Mouse (Mus musculus) MEL (cell line): Measurements from ENCODE around the gene Atxn3. TPM values are rescaled to one million over a fixed set of nuclear protein-coding genes. Genes with fewer than 3 reads are reported as not detected.
A peak's percentile ranks its signal among the peaks of the same experiment; 100 is the strongest.

Experiments
- DNase-seq: peaks from one replicate; pipeline ENCODE4 v3.0.0; 2011; ENCODE audit warnings: low read depth, low spot score
- H3K27ac ChIP-seq: 2 replicates; pipeline ENCODE4 v1.5.1; 2012; ENCODE audit warnings: low read depth, mild to moderate bottlenecking, control low read depth, low read length, moderate library complexity; ENCODE audit not compliant: control insufficient read depth
- H3K27me3 ChIP-seq, 2 experiments: fragments of 150-350 bp in 1 of 2; sonication (generic) in 1 of 2; 2 replicates each; pipeline ENCODE4 v1.6.1; 2012; ENCODE audit warnings: low read length in 2 of 2, mild to moderate bottlenecking in 2 of 2, improper control_type of control experiment in 1 of 2, moderate library complexity in 1 of 2; ENCODE audit not compliant: insufficient read depth in 2 of 2, control insufficient read depth in 1 of 2
- H3K36me3 ChIP-seq, 2 experiments: 2 replicates each; pipeline ENCODE4 v1.6.1; 2012 to 2014; ENCODE audit warnings: low read length in 2 of 2, improper control_type of control experiment in 1 of 2, inconsistent platforms in 1 of 2, mild to moderate bottlenecking in 1 of 2; ENCODE audit not compliant: insufficient read depth in 2 of 2, control insufficient read depth in 1 of 2
- H3K4me1 ChIP-seq, 2 experiments: fragments of 150-350 bp in 1 of 2; sonication (generic) in 1 of 2; 2 replicates each; pipeline ENCODE4 v1.6.1; 2012; ENCODE audit warnings: low read length in 2 of 2, improper control_type of control experiment in 1 of 2, mild to moderate bottlenecking in 1 of 2; ENCODE audit not compliant: insufficient read depth in 2 of 2, control insufficient read depth in 1 of 2
- H3K4me3 ChIP-seq, 2 experiments: fragments of 150-350 bp in 1 of 2; sonication (generic) in 1 of 2; 2 replicates each; pipeline ENCODE4 v1.5.1; 2012; ENCODE audit warnings: low read depth in 2 of 2, low read length in 2 of 2, mild to moderate bottlenecking in 2 of 2, moderate library complexity in 2 of 2, control low read depth in 1 of 2, improper control_type of control experiment in 1 of 2; ENCODE audit not compliant: control insufficient read depth in 1 of 2, insufficient read depth in 1 of 2
- H3K79me2 ChIP-seq: 2 replicates; pipeline ENCODE4 v1.6.1; 2012; ENCODE audit warnings: mild to moderate bottlenecking, low read length, moderate library complexity; ENCODE audit not compliant: control insufficient read depth, poor library complexity, insufficient read depth
- H3K9ac ChIP-seq: 2 replicates; pipeline ENCODE4 v1.6.1; 2012; ENCODE audit warnings: low read depth, mild to moderate bottlenecking, control low read depth, low read length, moderate library complexity; ENCODE audit not compliant: control insufficient read depth, poor library complexity, severe bottlenecking
- H3K9me3 ChIP-seq: fragments of 150-350 bp; sonication (generic); replicated peaks from 2 replicates; pipeline ENCODE4 v1.6.1; 2012; ENCODE audit warnings: mild to moderate bottlenecking, low read length, improper control_type of control experiment, moderate library complexity; ENCODE audit not compliant: insufficient read depth
- BHLHE40 ChIP-seq: IDR thresholded peaks from 2 replicates; pipeline ENCODE4 v1.6.1; 2012; ENCODE audit warnings: low read depth, mild to moderate bottlenecking, inconsistent platforms, low read length, improper control_type of control experiment, borderline replicate concordance
- CHD1 ChIP-seq: IDR thresholded peaks from 2 replicates; pipeline ENCODE4 v1.6.1; 2012; ENCODE audit warnings: low read depth, mild to moderate bottlenecking, inconsistent platforms, low read length, improper control_type of control experiment
- E2F4 ChIP-seq: IDR thresholded peaks from 2 replicates; pipeline ENCODE4 v1.6.1; 2011; ENCODE audit warnings: low read depth, low read length, improper control_type of control experiment, borderline replicate concordance
- ELF1 ChIP-seq: IDR thresholded peaks from 2 replicates; pipeline ENCODE4 v1.6.1; 2014; ENCODE audit warnings: low read depth, mild to moderate bottlenecking, inconsistent platforms, low read length, improper control_type of control experiment, moderate library complexity
- EP300 ChIP-seq, 2 experiments: IDR thresholded peaks; 2 replicates each; pipeline ENCODE4 v1.6.1; 2011; ENCODE audit warnings: improper control_type of control experiment in 2 of 2, low read length in 2 of 2, low read depth in 1 of 2, mild to moderate bottlenecking in 1 of 2
- ETS1 ChIP-seq: IDR thresholded peaks from 2 replicates; pipeline ENCODE4 v1.6.1; 2012; ENCODE audit warnings: low read depth, mild to moderate bottlenecking, inconsistent platforms, low read length, improper control_type of control experiment, moderate library complexity
- GABPA ChIP-seq: IDR thresholded peaks from 2 replicates; pipeline ENCODE4 v1.6.1; 2012; ENCODE audit warnings: low read depth, mild to moderate bottlenecking, inconsistent platforms, low read length, improper control_type of control experiment, moderate library complexity
- GATA1 ChIP-seq: IDR thresholded peaks from 2 replicates; pipeline ENCODE4 v1.6.1; 2011; ENCODE audit warnings: low read depth, low read length, improper control_type of control experiment
- HCFC1 ChIP-seq: IDR thresholded peaks from 2 replicates; pipeline ENCODE4 v1.6.1; 2012; ENCODE audit warnings: low read depth, mild to moderate bottlenecking, inconsistent platforms, low read length, improper control_type of control experiment, moderate library complexity
- JUND ChIP-seq: IDR thresholded peaks from 2 replicates; pipeline ENCODE4 v1.6.1; 2011; ENCODE audit warnings: low read depth, mild to moderate bottlenecking, improper control_type of control experiment, low read length
- KAT2A ChIP-seq: conservative IDR thresholded peaks from 2 replicates; pipeline ENCODE4 v1.6.1; 2012; ENCODE audit warnings: low read depth, low read length, improper control_type of control experiment, inconsistent platforms
- MEF2A ChIP-seq: IDR thresholded peaks from 2 replicates; pipeline ENCODE4 v1.6.1; 2014; ENCODE audit warnings: low read depth, mild to moderate bottlenecking, inconsistent platforms, low read length, improper control_type of control experiment; ENCODE audit not compliant: poor library complexity, insufficient replicate concordance, severe bottlenecking; ENCODE audit errors: extremely low read depth
- MXI1 ChIP-seq: IDR thresholded peaks from 2 replicates; pipeline ENCODE4 v1.6.1; 2011; ENCODE audit warnings: mild to moderate bottlenecking, low read depth, low read length, improper control_type of control experiment
- NRF1 ChIP-seq: IDR thresholded peaks from 2 replicates; pipeline ENCODE4 v1.6.1; 2014; ENCODE audit warnings: low read depth, mild to moderate bottlenecking, inconsistent platforms, low read length, improper control_type of control experiment, moderate library complexity; ENCODE audit not compliant: poor library complexity, insufficient read depth, severe bottlenecking
- POLR2AphosphoS5 ChIP-seq: IDR thresholded peaks from 2 replicates; pipeline ENCODE4 v1.6.1; 2012; ENCODE audit warnings: low read depth, borderline replicate concordance, mild to moderate bottlenecking, inconsistent platforms, low read length, moderate library complexity, mixed read lengths
- RAD21 ChIP-seq: IDR thresholded peaks from 2 replicates; pipeline ENCODE4 v1.6.1; 2011; ENCODE audit warnings: mild to moderate bottlenecking, low read depth, low read length, improper control_type of control experiment
- SMC3 ChIP-seq: IDR thresholded peaks from 2 replicates; pipeline ENCODE4 v1.6.1; 2011; ENCODE audit warnings: low read depth, low read length, improper control_type of control experiment
- TAL1 ChIP-seq: IDR thresholded peaks from 2 replicates; pipeline ENCODE4 v1.6.1; 2012; ENCODE audit warnings: mild to moderate bottlenecking, inconsistent platforms, low read length, moderate library complexity, mixed read lengths
- TBP ChIP-seq: IDR thresholded peaks from 2 replicates; pipeline ENCODE4 v1.8.0; 2011; ENCODE audit warnings: low read depth, low read length, improper control_type of control experiment
- TCF12 ChIP-seq: IDR thresholded peaks from 2 replicates; pipeline ENCODE4 v1.6.1; 2014; ENCODE audit warnings: low read depth, mild to moderate bottlenecking, inconsistent platforms, low read length, improper control_type of control experiment, moderate library complexity
- USF2 ChIP-seq, 2 experiments: IDR thresholded peaks; 2 replicates each; pipeline ENCODE4 v1.6.1; 2011 to 2012; ENCODE audit warnings: improper control_type of control experiment in 2 of 2, low read length in 2 of 2, borderline replicate concordance in 1 of 2, inconsistent platforms in 1 of 2, low read depth in 1 of 2, mild to moderate bottlenecking in 1 of 2; ENCODE audit not compliant: insufficient read depth in 1 of 2
- ZC3H11A ChIP-seq: IDR thresholded peaks from 2 replicates; pipeline ENCODE4 v1.6.1; 2012; ENCODE audit warnings: low read depth, mild to moderate bottlenecking, inconsistent platforms, low read length, improper control_type of control experiment
- ZKSCAN1 ChIP-seq: IDR thresholded peaks from 2 replicates; pipeline ENCODE4 v1.6.1; 2012; ENCODE audit warnings: low read depth, mild to moderate bottlenecking, inconsistent platforms, low read length, improper control_type of control experiment, moderate library complexity
- ZMIZ1 ChIP-seq: IDR thresholded peaks from 2 replicates; pipeline ENCODE4 v1.6.1; 2012; ENCODE audit warnings: low read depth, mild to moderate bottlenecking, inconsistent platforms, low read length, improper control_type of control experiment, moderate library complexity
- polyA plus RNA-seq, 2 experiments: library from polyadenylated mRNA; stranded (reverse) in 1 of 2; unstranded in 1 of 2; fragments of >175 nt in 1 of 2; fragments of >200 nt in 1 of 2; gene quantifications; 2 replicates each; pipeline versions ENCODE4 v1.2.1 to v1.2.4; 2012; ENCODE audit warnings: low replicate concordance in 2 of 2, low read depth in 1 of 2; ENCODE audit not compliant: insufficient read length in 2 of 2, insufficient read depth in 1 of 2, missing spikeins in 1 of 2
- total RNA-seq: library from RNA; depleted of rRNA; stranded (reverse); fragments of 300-350 nt; gene quantifications from 2 replicates; pipeline ENCODE4 v1.2.3, GENCODE M21; 2012

The Atxn3 gene
- total and polyA plus RNA-seq, 3 experiments, result 21.8 to 400 (median 27.8) TPM

DNA sequence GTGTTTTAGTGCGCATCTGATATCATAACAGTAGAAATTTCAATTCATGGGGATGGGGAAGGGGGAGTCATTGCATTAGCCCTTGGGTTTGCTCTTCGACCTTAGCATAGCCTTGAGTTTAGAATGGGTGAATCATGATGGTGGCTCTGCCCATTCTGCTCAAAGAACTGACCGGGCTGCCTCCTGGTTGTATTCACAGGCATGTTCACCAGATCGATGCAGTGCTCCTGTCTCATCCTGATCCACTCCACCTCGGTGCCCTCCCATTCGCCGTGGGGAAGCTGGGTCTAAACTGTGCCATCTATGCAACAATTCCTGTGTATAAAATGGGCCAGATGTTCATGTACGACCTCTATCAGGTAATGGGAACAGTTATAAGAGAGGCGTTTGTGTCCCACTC is 24.9 kb upstream of the Atxn3 start:
- Histone ChIP-seq H3K27ac (no peak overlapping the region), H3K4me1 (peaks cover 17 to 20% of the 10 kb centered on the region in 2 experiments), H3K9me3 (no peaks in the 10 kb centered on the region), H3K36me3 (peaks cover 32 to 37% of the 10 kb centered on the region in 2 experiments), H3K79me2 (peaks cover 12% of the 10 kb centered on the region), H3K4me3 (no peak overlapping the region), H3K9ac (no peak overlapping the region), H3K27me3 (no peaks in the 10 kb centered on the region)
- TF ChIP-seq ZC3H11A (no peak), HCFC1 (no peak), GABPA (no peak), NRF1 (no peak), ZKSCAN1 (no peak), TCF12 (no peak), CHD1 (no peak), KAT2A (no peak)
- DNase-seq, result no peak

DNA sequence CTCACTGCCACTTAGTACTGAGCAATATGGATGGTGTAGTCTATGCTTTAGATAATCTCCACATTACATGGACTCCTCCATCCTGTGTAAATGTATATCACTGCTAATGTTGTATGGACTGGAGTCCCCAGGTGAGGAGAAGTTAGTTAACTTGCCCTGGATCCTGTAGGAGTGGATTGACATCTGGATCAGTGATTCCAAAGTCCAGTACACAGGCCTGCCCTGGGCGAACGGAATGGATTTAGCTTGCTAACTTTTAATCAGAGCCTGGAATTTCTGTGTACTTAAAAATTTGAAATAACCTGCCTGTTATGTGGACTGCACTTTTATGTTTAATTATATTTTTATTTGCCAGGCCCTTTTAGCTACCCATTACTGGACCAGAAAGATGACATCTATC is 23.5 kb upstream of the Atxn3 start:
- Histone ChIP-seq H3K27ac (peak overlapping the region; percentile 100), H3K4me3 (no peak overlapping the region), H3K36me3 (peaks cover 20 to 47% of the 10 kb centered on the region in 2 experiments), H3K4me1 (peaks cover 17 to 30% of the 10 kb centered on the region in 2 experiments), H3K79me2 (peaks cover 26% of the 10 kb centered on the region), H3K9ac (peak overlapping the region; percentile 20; the same call in 1 of the 2 replicates), H3K9me3 (no peaks in the 10 kb centered on the region), H3K27me3 (no peaks in the 10 kb centered on the region)
- no peak for TF ChIP-seq SMC3
- no peak for TF ChIP-seq USF2 (IDR thresholded peaks at IDR 0.05; ENCODE audit: borderline replicate concordance in 1 of 2, insufficient read depth in 1 of 2, low read depth in 1 of 2, low read length in 2 of 2)
- no peak for TF ChIP-seq POLR2AphosphoS5
- TF ChIP-seq ZC3H11A, result no peak
- no peak for TF ChIP-seq GATA1
- no peak for DNase-seq

DNA sequence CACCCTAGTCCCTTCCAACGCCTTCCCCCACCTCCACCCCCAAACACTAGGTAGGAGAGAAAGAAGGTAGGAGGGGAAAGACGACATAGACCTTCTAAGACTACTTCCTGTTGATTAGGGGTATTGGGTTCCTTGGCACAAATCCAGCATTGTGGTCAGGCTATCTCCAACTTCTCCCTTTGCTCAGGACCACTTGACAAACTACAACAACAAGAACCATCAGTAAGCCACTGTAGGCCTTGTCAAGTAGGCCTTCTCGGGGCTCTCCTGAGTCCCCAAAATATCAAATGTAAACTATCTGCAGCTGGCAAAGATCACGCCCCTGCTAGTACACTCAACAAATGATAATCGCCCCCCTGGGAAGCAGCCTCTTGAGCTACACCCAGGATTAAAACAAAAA is 22.2 kb upstream of the Atxn3 start:
- peak overlapping the region; percentile 71 for H3K9ac ChIP-seq
- no peak overlapping the region for H3K4me3 ChIP-seq
- DNase-seq, result peak; percentile 100
- H3K36me3 ChIP-seq, result peaks cover 14 to 45% of the 10 kb centered on the region in 2 experiments
- H3K27me3 ChIP-seq, result no peaks in the 10 kb centered on the region
- peaks cover 38% of the 10 kb centered on the region for H3K79me2 ChIP-seq
- peaks cover 17 to 30% of the 10 kb centered on the region in 2 experiments for H3K4me1 ChIP-seq
- H3K9me3 ChIP-seq, result no peaks in the 10 kb centered on the region
- peak overlapping the region; percentile 100 for H3K27ac ChIP-seq
- TF ChIP-seq RAD21, result no peak
- no peak for TF ChIP-seq MEF2A
- TF ChIP-seq TCF12, result peak; percentile 74
- TF ChIP-seq ETS1, result peak; percentile 97
- no peak for TF ChIP-seq SMC3
- TF ChIP-seq EP300 (IDR thresholded peaks at IDR 0.05; ENCODE audit: low read depth in 1 of 2, low read length in 2 of 2), result peak; percentile 86 to 92
- no peak for TF ChIP-seq JUND
- TF ChIP-seq ELF1, result no peak
- TF ChIP-seq TAL1, result peak; percentile 45
- TF ChIP-seq KAT2A, result no peak
- TF ChIP-seq ZMIZ1, result 0 out of 2 replicates have a peak, but pooled peaks have one; percentile 47
- TF ChIP-seq TBP, result peak; percentile 87
- TF ChIP-seq E2F4, result no peak
- no peak for TF ChIP-seq ZC3H11A
- TF ChIP-seq MXI1, result peak; percentile 52
- TF ChIP-seq HCFC1, result peak; percentile 67
- TF ChIP-seq CHD1, result no peak
- peak; percentile 79; the same call in 1 of the 2 replicates for TF ChIP-seq BHLHE40
